Mouse (Mus musculus): ENCODE measurements around the gene Gnmt.

Gnmt gene

GRCm38 (mm10) chr17:46741305-46741704 is 12.3 kb upstream of the Gnmt start:
- no peak for DNase-seq

GRCm38 (mm10) chr17:46736160-46736559 is 7.2 kb upstream of the Gnmt start:
- DNase-seq = peak in 1 of 2 experiments; percentile 55

- no peak for DNase-seq
These were observed 6.3 kb upstream of the Gnmt start for GRCm38 (mm10) chr17:46735287-46735686.

DNA sequence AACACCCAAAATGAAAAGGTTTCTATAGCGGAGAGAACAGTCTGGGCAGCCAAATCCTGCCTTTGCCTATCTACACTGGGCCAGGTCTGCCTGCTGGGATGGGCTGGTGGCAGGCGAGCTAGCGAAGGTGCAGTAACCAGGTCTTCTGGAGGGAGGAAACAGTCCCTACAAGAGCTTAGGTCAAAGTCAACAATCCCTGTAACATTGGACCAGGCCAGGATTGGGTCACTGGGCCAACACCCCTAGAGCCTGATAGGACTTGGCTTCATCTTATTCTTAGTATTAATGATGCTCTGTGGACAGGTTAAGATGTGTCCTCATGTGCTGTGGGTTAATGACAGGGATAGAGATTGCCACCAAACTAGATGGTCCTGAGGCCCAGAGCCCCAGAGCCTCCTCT is 5.1 kb upstream of the Gnmt start:
- DNase-seq = no peak

DNA sequence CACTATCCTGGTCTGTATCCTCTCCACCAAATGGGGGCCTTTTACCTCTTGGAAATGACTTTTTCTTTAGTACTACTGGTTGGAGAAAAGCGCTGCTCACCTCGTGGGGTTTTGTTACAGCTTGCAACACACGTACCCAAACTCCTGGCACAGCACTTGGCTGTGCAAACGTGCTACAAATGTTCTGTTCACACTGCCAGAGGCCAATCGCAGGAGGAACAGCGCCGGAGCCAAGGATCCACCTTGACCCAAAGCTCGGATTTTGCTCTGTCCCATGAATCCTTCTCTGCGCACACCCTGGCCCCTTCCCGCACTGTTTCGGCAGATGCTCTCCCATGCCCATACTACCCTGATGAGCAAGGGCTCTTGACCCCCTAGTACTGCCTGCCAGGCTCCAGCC is 472 bp downstream of the Gnmt start:
- no peak for DNase-seq

DNA sequence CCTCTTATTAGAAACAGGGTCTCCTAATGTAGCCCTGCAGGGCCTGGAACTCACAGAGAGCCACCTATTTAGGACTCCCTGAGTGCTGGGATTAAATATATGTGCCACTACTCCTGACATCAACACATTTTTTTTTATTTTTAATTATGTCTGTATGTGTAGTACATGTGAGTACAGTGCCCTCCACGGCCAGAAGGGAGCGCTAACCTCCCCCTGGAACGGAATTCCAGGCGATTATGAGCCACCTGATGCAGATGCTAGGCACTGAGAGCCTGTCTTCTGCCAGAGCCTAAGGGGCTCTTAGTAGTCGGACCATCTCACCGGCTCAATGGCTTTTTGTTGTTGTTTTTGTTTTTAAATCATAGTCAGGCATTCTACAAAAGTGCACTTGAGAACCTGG is 947 bp downstream of the Gnmt start:
- DNase-seq = no peak

DNA sequence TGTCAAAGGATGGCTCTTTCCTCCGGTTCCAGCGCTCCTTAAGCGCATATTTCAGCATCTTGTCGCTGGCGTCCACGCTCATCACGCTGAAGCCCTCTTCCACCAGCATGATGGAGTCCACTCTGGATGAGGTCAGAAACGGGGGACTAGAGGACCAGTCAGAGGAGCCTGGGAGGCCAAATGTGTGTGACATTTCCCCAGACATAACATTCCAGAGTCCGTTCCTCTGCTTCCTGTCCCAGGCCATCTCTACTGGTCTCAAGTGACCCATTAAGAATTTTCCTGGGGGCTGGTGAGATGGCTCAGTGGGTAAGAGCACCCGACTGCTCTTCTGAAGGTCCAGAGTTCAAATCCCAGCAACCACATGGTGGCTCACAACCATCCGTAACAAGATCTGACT is 1.7 kb downstream of the Gnmt start:
- DNase-seq = no peak

- no peak for DNase-seq
These were observed 3.0 kb downstream of the Gnmt start for GRCm38 (mm10) chr17:46725731-46726645.

GRCm38 (mm10) chr17:46725273-46725672 is 3.7 kb downstream of the Gnmt start:
- no peak for DNase-seq

- no peak for DNase-seq
These were observed 4.4 kb downstream of the Gnmt start for GRCm38 (mm10) chr17:46724477-46725084.

DNA sequence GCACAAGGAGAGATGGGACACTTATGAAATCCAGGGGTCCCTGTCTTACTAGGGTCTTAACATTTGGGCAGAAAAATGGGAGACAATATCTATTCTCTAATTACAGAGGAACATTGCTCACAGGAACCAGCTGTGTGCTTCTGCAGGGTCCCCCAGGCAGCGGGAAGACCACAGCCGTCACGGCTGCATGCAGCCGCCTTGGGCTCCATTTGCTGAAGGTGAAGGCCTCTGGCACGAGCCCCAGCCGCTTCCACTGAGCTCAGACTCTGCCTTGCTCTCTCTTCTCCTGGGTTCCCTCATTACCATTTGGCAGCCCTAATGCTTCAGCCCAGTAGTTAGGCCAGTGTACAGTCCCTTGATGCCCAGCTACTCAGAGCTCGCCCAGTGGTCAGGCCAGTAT is 7.9 kb downstream of the Gnmt start:
- DNase-seq = no peak

- no peak for DNase-seq
These were observed 14.0 kb downstream of the Gnmt start for GRCm38 (mm10) chr17:46714756-46715481.

GRCm38 (mm10) chr17:46713849-46714248 is 15.1 kb downstream of the Gnmt start:
- no peak for DNase-seq

GRCm38 (mm10) chr17:46712442-46712841 is 16.5 kb downstream of the Gnmt start:
- DNase-seq = no peak

DNA sequence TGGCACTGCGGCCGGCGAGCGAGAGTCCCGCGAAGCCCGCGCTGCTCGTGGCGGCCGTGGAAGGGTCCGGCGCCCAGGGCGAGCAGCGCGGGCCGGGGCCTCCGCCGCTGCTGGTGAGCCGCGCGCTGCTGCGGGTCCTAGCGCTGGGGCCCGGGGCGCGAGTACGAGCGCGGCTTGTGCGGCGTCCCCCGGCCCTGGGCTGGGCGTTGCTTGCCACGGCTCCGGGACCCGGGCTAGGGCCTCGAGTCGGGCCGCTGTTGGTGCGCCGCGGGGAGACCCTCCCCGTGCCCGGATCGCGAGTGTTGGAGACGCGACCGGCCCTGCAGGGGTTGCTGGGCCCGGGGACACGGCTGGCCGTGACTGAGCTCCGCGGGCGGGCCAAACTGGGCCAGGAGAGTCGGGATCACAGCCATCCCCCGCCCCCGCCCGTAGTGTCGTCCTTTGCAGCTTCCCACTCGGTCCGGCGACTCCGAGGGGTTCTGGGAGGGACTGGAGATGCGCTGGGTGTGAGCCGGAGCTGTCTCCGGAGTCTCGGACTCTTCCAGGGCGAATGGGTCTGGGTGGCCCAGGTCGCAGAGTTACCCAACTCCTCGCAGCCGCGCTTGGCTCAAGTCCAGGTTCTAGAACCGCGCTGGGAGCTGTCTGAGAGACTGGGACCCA is 17.2 kb downstream of the Gnmt start:
- peak in 1 of 2 experiments; percentile 24 for DNase-seq

DNA sequence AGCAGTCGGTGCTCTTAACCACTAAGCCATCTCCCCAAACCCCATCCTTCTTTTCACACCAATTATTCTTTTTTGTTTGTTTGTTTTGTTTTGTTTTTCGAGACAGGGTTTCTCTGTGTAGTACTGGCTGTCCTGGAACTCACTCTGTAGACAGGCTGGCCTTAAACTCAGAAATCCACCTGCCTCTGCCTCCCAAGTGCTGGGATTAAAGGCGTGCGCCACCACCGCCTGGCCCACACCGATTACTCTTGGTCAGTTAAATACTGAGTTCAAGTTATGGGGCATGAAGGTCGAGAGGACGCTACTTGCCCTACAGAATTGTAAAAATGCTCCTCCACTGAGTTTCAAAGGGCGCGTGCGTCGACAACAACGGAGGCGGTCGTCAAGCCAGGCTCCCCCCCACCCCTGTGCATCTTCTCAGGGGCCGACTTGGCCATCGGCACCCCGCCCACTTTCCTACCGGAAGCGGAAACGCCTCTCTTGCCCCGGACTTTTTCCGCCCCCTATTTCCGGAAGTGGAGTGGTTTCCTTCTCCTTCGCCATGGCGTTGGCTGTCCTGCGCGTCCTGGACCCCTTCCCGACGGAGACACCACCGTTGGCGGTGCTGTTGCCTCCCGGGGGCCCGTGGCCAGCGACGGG is 17.9 kb downstream of the Gnmt start, which contains the start of gene Pex6:
Pex6 (plus strand) TSS at position 505 of the 639 bp plus-strand sequence.
- DNase-seq = peak; percentile 81 to 86

- no peak for DNase-seq
These were observed 22.4 kb downstream of the Gnmt start for GRCm38 (mm10) chr17:46706375-46707089.

DNA sequence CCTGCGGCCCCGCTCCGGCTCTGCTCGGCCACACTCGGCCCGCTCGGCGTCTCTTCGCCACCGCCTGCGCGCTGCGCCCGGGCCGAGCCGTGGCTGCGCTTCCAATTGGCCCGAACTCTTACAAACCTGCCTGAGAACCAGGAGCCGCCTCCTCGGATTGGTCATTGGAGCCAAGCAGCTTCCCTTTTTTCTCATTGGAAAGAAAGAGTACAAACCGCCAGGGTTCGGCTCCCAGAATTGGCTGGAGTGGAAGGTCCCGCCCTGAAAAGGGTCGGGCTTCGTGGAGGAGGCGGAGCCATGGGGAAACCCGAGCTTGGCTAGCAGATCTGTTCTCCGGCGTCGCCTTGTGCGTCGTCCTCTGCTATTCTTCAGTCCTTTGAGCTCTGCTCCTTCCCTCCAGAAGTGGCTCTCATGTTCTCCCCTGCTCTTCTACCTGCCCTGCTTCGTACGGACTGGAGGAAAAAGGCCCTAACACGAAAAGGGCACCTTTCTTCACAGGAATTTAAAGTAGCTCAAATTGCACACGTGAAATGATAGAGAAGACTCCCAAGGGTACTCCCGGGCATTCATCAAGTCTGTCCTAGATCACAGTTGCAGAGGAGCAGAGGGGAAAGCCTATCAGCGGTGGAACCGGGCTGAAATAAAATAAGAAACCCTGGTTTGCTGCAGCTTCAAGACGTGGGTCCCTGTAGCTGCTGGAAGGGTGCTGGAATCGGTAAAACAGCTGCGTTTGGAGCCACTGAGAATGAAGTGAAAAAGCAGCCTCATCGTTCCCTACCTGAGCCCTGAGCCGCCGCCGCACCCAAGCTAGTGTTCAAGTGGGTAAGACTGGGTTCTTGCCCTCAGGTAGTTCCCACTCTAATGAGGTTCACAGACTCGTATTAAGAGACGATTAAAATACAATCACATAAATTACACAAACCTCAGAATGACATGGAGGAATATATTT is 23.8 kb downstream of the Gnmt start, which contains the start of gene Ppp2r5d:
Ppp2r5d (minus strand) TSS at position 225 of the 949 bp plus-strand sequence.
- peak; percentile 92 to 94 for DNase-seq

DNA sequence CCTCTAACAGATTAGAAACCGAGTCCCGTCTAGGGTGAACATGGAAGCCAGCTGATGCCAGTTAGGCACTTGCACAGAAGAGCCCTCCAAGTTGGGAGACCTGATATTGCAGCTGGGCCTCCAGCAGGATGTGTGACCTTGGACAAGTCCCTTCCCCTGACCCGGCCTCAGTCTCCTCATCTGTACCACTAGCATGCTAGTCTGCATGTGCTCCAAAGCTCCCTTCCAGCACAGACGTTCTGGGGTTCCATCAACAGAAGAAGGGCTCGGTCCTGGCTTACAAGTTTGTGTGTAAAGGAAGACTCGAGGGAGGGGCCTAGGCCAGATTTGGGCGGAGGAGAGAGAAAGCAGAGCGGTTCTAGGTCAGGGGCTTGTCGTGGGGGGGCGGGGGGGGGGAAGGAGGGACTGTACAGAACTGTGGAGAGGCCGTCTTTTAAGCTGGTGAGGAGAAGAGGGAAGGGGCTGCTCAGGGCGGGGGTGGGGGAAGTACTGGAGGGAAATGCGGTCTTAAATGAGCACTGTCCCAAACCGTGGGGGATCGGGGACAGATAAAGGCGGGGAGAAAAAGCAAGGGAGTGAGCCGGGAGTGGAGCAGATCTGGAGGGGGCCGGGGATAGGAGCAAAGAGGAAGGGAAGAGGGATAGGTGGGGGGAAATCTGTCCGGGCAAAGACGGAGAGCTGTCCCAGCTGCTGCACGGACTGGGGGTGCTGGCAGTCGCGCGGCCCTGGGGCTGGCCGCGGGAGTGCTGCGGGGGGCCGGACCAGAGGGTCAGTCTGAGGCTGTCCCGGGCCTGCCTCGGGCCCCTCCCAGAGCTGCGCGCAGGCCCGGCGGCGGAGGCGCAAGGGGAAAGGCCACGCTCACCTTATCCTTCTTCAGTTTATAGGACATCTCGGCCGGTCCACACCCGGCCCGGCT is 24.7 kb downstream of the Gnmt start:
- no peak for DNase-seq

Data from spleen, adult 18-20 months (tissue).